Mouse (Mus musculus): Measurements from ENCODE around the gene Samd4b.

Samd4b gene

GRCm38 (mm10) chr7:28591862-28592261 lies 6.1 kb downstream of the Samd4b start:
- in situ Hi-C loops (cut with MboI; ENCODE audit: low sequenced_read_pairs): no loop called here

- in situ Hi-C loops (cut with MboI; ENCODE audit: low sequenced_read_pairs): no loop called here
Measured at GRCm38 (mm10) chr7:28587644-28588043, 10.3 kb downstream of the Samd4b start.

DNA sequence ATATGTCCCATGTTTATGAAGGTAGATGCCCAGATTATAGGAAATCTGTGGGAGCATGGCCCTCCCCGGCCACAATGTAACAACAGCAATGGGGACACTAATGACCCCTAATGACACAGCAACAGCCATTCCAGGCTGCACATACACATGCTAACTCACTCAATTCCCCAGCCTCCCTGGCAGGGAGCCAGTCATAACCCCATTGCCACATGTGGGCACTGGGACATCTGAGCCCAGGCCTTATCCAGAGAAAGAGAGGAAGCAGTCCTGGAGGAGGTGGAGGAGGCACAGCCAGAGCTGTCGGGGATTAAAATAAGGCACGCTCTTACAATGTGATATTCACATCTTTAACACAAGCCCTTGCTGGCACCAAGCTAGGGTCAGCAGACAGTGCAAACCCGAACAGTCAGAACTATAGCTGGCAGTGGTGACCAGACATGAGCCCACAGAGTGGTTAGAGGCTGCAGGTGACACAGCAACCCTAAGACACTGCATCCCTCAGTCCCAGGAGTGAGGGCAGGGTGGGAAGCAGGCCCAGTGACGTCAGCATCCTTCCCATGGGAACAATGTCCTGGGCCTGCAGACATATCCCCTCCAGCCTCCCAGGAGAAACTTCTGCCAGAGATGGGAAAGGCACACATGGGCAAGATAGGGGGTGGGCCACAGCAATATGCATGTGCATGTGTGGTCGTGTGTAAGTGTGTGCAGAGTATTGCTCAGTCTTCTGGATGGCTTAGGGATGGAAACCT lies 11.1 kb downstream of the Samd4b start:
- in situ Hi-C loops (cut with MboI; ENCODE audit: low sequenced_read_pairs): no loop called here

DNA sequence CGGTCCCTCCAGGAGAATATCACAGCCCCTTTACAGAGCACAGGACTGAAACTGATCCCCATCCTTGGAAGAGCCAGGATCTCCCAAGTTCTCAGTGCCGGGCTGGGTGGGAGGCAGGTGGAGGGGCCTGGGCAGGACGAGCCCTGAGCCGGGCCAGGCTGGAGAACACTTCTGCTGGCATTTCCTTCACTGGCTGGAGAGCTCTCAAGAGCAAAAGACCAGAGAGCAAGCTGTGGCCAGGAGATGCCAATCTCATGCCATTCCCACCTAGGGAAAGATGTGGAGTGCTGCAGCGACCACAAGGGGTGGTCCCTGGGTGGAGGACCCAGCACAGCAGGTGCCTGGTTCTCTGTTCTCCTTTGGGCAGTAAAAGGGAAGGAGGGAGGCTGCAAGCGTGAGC lies 12.9 kb downstream of the Samd4b start:
- in situ Hi-C loops (cut with MboI; ENCODE audit: low sequenced_read_pairs): no loop called here

DNA sequence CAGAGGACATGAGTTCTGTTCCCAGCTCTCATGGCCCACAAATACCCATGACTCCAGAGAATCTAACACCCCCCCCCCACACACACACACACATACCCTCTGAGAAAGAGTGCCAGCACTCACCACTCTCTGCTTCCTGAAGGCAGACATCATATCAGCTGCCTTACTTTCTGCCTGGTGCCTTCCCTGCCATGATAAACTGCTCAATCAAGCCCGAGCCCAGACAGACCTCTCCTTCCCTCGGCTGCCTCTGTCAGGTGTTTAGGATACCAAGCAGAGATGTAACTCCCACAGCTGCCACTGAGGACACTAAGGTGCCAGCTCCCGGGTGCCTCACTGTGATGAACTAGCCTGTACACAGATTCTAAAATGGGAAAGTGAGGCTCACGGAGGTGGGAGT lies 13.5 kb downstream of the Samd4b start:
- in situ Hi-C loops (cut with MboI; ENCODE audit: low sequenced_read_pairs): no loop called here

DNA sequence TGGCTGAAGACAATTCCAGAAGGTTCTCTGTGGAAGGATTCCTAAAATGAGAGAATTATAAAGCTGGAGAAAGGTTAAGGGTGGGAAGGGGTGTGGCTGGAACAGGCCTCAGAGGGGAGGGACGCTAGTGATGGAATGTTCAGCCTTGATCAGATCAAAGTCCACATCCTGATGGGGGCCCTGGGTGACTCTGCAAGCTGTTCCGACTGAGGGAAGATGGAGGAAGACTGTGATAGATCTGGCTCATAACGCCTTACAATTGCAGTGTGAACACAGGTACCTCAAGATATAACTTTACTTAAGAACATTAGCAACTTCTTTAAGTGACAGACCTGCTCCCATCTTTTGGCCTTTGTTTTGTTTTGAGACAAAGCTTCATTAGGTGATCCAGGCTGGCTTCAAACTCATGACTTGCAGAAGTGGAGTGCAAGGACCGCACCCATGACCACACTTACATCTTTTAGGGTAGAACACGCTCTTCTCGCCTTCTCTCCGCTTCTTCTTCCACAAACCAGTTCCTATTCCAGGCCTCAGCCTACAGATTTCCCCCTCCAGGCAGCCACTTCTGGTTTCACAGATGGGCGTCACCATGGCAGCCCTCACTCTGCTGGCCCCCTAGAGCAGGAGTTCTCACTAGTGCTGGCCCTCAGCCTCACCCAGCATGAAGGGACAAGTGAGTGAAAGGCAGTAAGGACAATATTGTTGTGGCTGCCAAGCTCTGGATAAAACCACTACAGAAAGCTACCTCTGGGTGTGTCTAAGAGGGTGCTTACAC lies 14.2 kb downstream of the Samd4b start:
- in situ Hi-C loops (cut with MboI; ENCODE audit: low sequenced_read_pairs): no loop called here

DNA sequence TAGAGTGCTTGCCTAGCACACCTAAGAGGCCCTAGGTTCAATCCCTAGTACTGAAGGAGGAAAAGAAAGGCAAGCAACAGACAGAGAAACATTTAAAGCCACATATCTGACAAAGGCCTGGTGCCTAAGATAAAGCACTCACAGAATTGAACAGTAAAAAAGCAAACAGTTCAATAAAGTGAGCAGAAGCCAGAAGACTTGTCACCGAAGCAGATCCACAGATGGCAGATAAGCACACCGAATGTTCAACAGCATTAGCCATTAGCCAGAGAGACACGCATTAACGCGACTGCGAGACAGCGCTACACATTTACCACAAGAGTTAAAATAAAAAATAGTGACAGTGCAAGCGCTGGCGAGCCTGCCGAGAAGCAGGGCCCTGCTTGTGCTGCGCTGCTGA lies 15.1 kb downstream of the Samd4b start:
- in situ Hi-C loops (cut with MboI; ENCODE audit: low sequenced_read_pairs): no loop called here

DNA sequence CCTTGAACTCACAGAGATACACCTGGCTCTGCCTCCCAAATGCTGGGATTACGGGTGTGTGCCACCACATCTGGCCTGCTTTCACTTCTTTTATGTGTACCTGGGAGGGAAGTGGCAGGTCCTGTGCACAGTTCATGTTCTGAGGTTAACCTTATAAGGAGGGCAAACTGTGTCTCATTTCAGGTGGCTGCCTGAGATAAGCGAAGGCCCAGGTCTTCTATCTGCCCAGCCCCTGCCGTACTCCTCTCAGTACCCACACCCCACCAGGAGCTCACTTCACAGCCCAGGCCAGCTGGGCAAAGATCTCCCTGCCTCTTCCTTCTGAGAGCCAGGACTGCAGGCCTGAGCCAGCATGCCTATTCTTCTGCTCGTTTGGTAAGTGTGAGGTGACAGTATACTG lies 16.2 kb downstream of the Samd4b start:
- in situ Hi-C loops (cut with MboI; ENCODE audit: low sequenced_read_pairs): no loop called here

DNA sequence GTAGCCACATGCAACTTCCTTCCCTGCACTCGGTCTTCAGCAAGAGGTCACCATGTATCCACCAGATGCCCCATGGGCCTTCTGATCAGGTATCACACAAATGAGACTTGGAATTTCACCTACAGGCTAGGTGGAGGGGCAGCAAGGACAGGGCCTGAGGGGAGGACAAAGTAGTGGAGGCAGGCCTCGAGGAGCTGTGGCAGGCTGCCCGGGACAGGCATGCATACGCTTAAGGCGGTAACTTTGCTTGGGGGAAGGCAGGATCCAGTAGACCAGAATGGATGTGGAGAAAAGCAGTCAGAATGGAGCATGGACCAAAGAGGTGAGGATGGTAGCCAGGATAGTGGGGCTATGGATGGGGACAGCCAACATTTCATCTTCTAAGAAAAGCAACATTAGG lies 18.1 kb downstream of the Samd4b start:
- in situ Hi-C loops (cut with MboI; ENCODE audit: low sequenced_read_pairs): no loop called here

DNA sequence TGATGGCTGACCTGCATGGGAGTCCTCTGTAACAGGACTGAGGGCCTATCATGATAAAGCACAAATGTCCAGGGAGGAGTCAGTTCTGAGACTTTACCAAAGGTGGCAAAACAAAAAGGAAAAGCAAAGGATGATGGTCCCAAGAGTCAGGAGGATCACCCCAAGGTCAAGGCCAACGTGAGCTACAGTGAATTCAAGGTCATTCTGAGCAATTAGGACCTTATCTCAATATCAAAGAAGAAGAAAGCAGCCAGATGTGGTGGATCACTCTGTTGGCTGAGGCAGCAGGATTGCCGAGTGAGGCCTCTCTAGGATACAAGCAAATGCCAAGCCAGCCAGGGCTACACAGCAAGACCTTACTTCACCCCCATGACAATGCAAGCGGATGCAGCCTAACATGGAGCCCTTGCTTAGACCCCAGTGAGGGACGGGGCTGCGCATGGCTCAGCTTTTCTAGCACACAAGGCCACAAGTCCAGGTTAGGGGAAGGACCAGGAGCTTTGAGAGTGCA lies 19.3 kb downstream of the Samd4b start:
- in situ Hi-C loops (cut with MboI; ENCODE audit: low sequenced_read_pairs): no loop called here

DNA sequence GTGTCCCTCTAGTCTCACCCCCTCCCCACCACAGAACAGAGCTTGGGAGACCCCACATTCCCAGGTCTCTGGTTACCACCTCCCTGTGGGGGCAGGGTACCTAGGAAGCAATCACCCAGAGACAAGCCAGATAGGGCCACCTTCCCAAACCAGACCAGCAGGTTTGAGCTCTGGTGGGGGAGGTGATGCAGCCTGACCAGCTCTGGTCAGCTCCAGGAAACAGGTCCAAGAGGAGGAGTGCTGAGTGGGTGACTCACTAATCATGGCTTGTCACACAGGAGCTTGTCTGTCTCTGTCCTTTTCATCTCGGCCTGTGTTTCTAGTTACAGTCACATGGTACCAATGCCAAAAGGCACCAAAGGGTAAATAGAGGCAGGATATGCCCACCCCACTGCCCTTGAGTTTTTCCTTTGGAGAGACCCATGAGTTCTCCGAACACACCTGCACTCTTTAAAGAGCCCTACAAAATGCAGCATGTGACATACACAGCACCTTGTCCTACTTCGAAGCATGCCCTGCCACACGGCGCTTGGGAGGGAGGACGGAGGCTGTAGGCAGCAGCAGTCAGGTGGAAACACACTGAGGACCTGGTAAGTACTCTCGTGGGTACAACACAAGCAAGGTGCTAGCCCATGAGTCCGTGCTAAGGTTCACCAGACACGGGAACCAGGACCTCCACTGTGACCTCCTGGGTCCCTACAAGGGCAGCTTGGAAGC lies 20.0 kb downstream of the Samd4b start:
- in situ Hi-C loops (cut with MboI; ENCODE audit: low sequenced_read_pairs): no loop called here

GRCm38 (mm10) chr7:28576271-28576914 lies 21.6 kb downstream of the Samd4b start:
- in situ Hi-C loops (cut with MboI; ENCODE audit: low sequenced_read_pairs): no loop called here

GRCm38 (mm10) chr7:28575597-28575996 lies 22.3 kb downstream of the Samd4b start:
- in situ Hi-C loops (cut with MboI; ENCODE audit: low sequenced_read_pairs): no loop called here

- in situ Hi-C loops (cut with MboI; ENCODE audit: low sequenced_read_pairs): no loop called here
Measured at GRCm38 (mm10) chr7:28573236-28573635, 24.7 kb downstream of the Samd4b start.

- in situ Hi-C loops (cut with MboI; ENCODE audit: low sequenced_read_pairs): no loop called here
Measured at GRCm38 (mm10) chr7:28572689-28573088, 25.3 kb downstream of the Samd4b start.

DNA sequence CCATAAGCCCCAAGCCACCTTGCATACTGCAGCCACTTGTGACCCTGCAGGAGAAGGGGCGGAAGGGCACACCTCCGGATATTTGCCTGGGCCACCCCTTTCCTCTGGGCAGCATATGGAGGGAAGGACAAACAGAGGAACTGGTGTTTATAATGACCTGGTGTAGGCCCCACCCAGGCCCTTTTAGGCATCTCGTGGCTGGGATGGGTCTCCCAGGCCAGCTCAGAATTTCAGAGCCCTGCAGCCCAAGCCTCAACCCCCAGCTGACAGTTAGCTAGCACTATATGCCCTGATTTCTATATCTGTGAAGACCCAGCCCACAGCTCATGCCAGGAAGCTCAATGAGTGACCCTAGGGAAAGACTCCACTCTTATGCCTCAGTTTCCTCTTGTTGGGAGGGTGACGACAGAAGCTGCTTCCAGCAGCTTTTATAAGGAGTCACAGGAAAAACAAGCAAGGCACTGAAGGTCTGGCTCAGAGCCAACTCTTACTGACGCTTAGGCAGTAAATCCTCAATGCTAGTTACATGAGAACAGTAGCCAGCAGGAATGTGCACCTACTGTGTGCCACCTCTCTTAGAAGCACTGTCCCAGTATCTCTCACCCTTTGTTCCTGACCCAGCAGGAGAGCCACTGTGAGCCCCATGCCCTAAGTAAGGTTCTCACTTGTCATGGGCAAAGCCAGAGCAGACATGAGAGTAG lies 26.8 kb downstream of the Samd4b start:
- in situ Hi-C loops (cut with MboI; ENCODE audit: low sequenced_read_pairs): no loop called here

- in situ Hi-C loops (cut with MboI; ENCODE audit: low sequenced_read_pairs): no loop called here
Measured at GRCm38 (mm10) chr7:28570291-28570981, 27.5 kb downstream of the Samd4b start.

- in situ Hi-C loops (cut with MboI; ENCODE audit: low sequenced_read_pairs): no loop called here
Measured at GRCm38 (mm10) chr7:28568253-28568652, 29.7 kb downstream of the Samd4b start.

DNA sequence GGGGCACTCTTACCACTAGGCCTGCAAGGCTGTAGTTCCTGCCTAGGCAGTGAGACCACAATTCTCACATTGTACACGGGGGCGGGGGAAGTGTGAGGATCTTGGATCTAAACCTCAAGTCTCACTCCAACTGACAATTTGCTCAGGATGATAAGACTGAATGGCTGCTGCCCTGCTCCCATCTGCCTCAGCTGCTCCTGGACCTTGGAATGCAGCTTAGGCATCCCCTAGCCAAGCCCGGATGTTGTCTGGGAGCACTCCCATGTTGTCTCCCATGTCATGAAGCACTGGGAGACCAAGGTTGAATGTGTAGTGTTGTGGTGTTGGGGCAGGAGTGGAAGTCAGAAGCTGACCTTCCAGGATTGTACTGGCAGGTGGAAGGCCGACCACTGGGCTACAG lies 30.4 kb downstream of the Samd4b start:
- in situ Hi-C loops (cut with MboI; ENCODE audit: low sequenced_read_pairs): no loop called here

DNA sequence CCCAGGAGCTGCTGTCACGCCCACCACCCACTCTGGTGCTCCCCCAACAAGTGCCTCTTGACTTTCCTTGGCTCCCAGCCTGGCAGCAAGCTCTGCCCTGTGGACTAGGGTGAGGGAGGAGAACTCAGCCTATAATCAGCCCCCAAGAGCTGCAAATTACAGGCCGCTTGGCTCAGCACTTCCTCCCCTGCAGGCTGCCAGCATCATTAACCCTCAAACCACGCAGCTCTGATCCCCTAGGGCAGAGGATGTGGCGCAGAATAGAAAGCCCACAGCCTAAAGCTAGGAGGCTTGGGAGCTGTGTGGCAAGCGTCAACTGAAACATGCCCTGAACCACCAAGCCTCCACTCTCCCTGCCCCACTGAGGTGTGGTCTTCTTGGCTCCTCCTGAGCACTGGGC lies 32.5 kb downstream of the Samd4b start:
- in situ Hi-C loops (cut with MboI; ENCODE audit: low sequenced_read_pairs): no loop called here
